Mouse (Mus musculus) cerebellum, adult 2 months (tissue): Measurements from ENCODE around the gene Nup98. TPM values are rescaled to one million over a fixed set of nuclear protein-coding genes. Genes with fewer than 3 reads are reported as not detected.

Source experiments
- DNase-seq, 2 experiments: peaks; one replicate each; pipeline ENCODE4 v3.0.0; 2021
- H3K27ac ChIP-seq: fragments of 200-500 bp; 2 replicates; pipeline ENCODE4 v1.5.1; 2012; ENCODE audit warnings: low read length, control low read depth, inconsistent platforms; ENCODE audit not compliant: insufficient read depth
- H3K27me3 ChIP-seq: fragments of 200-500 bp; 2 replicates; pipeline ENCODE4 v1.6.1; 2012; ENCODE audit warnings: inconsistent platforms, mild to moderate bottlenecking, low read length, moderate library complexity; ENCODE audit not compliant: control insufficient read depth, insufficient read depth
- H3K4me1 ChIP-seq: fragments of 200-500 bp; 2 replicates; pipeline ENCODE4 v1.6.1; 2011; ENCODE audit warnings: low read length; ENCODE audit not compliant: control insufficient read depth, insufficient read depth
- H3K4me3 ChIP-seq: fragments of 200-500 bp; replicated peaks from 2 replicates; pipeline ENCODE3; 2011; ENCODE audit warnings: mild to moderate bottlenecking, low read depth, low read length, control low read depth; ENCODE audit not compliant: insufficient read depth
- CTCF ChIP-seq: fragments of 200-500 bp; IDR thresholded peaks from 2 replicates; pipeline ENCODE4 v1.5.1; 2011; ENCODE audit warnings: low read depth, mild to moderate bottlenecking, control low read depth, low read length, moderate library complexity, borderline replicate concordance; ENCODE audit not compliant: insufficient read depth
- POLR2A ChIP-seq: fragments of 200-500 bp; IDR thresholded peaks from 2 replicates; pipeline ENCODE4 v1.6.1; 2011; ENCODE audit warnings: low read length, control low read depth, borderline replicate concordance; ENCODE audit not compliant: insufficient read depth
- WGBS: fragments of 180-500 bp; shearing (Covaris S2); methylation state at CpG from one replicate; pipeline ENCODE4 v1.1.7; 2018; 5-methylcytosine and 5-hydroxymethylcytosine counted together
- polyA plus RNA-seq: library from polyadenylated mRNA; depleted of rRNA; stranded (reverse); fragments of >200 nt; gene quantifications from 2 replicates; pipeline ENCODE4 v1.2.3, GENCODE M21; 2012

The Nup98 gene
- polyA plus RNA-seq, 1 experiment: 19.0 TPM

DNA sequence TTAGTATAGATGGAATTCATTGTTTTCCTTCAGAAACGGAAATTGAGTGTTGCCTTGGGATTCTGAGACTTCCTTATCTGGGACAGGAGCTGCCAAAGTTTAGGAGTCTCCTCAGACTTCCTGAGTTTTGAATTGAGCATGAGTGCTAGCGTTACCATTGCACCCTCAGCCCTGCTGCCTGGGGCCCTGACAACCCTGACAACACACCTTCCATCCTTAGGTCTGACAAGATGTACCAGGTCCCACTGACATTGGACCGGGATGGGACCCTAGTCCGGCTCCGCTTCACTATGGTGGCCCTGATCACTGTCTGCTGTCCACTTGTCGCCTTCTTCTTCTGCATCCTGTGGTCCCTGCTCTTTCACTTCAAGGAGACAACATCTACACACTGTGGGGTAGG, 16.1 kb upstream of the Nup98 start:
- no peak for TF ChIP-seq POLR2A
- no peak for TF ChIP-seq CTCF
- no peaks in the 10 kb centered on the region for H3K27me3 ChIP-seq
- WGBS: 93% methylated on average over 6 of the region's 6 CpGs
- H3K4me3 ChIP-seq: no peak overlapping the region
- H3K27ac ChIP-seq: no peak overlapping the region
- no peak for DNase-seq
- H3K4me1 ChIP-seq: no peaks in the 10 kb centered on the region

DNA sequence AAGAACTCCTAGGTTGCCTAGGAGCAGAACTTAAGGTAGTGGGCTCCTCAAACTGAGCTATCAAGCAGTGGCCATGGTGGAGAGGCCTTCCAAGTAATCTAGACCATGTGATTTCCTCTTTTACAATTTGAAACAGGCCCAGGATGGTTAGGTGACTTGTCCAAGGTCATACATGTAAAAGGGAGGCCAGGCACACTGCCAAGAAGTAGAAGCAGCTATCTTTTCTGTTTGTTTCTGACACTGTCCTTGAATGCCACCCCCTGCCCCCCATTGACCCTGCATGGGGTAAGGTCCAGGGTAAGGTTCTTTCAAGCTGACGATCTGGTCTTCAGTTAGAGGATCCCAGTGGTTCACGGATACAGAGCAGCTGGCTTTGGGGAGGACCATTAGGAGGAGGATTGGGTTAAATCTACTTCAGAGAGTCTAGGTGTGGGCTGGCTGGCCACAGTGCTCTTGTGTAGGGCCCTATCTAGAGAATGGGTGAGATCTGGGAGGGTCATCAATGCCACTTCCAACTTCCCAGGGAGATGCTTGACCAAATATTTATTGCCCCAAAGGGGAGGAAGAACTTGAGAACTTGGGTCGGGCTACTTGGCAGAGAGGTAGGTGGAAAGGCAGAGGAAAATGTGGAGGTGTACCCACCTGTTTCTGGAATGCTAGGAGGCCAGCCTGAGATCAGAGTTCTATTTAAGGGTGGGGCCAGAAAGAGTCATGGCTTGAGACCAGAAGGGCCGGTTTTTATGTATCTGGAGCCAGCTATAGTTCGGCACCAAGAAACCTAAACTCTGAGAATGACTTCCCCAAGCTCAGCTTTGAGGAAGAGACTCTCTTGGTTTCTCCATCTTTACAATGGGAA, 14.1 kb upstream of the Nup98 start:
- H3K4me3 ChIP-seq: no peak overlapping the region
- H3K27me3 ChIP-seq: no peaks in the 10 kb centered on the region
- no peak for TF ChIP-seq POLR2A
- no peak for TF ChIP-seq CTCF
- no peak overlapping the region for H3K27ac ChIP-seq
- DNase-seq: no peak
- WGBS: 90% methylated on average over 5 of the region's 5 CpGs
- no peaks in the 10 kb centered on the region for H3K4me1 ChIP-seq

DNA sequence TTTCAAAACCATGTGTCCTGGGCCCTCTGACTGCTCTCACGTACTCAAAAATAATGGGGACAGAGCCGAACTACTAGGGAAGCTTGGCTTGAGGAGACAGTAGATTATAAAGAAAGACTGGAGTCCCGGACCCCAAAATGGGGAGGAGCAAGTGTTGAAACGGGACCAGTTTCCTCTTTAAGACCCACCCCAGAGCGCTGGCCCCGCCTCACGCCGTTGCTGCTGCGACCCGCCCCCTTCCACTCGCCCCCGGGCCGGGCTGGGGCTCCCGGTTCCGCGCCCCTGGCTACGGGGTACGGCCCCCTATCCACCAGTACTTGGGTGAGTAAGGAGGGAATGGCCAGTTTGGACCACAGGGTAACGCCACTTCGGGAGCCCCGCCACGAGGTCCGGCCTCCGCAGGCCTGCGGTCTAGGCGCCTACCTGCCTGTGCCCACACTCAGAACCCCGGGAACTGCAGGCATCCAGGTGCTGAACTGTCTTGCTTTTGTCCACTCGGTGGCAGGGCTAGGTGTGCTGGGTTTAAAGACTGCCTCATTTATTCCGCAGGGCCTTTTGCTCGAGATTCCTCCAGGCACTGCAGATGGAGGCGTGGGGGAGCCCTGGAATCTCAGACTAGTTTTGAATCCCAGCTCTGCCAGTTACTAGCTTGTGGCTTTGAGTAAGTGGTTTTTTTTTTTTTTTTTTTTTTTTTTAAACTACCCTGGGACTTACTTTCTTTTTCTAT, 13.0 kb upstream of the Nup98 start:
- peak overlapping the region; percentile 19; the same call in 1 of the 2 replicates for H3K27ac ChIP-seq
- TF ChIP-seq CTCF (no peak), POLR2A (0 out of 2 replicates have a peak, but pooled peaks have one; percentile 14)
- WGBS: 2% methylated on average over 31 of the region's 31 CpGs

DNA sequence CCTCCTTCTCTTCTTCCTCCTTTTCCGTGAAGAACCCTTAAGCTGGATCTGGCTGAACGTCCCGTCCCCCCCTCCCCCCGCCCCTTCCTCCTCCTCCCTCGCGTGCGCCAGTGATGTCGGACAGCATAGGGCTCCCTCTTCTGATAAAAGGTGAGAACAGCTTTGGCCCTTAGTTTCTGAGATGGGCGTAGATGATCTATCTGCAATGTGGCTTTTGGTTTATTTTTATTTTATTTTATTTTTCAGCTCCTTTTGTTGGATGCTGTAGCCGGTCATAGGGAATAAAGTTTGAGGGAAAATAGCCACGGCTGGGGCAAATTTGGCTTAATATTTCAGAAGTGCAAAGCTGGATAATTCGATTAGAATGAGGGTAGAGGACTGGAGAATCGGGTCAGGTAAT, 12.4 kb upstream of the Nup98 start:
- no peaks in the 10 kb centered on the region for H3K4me1 ChIP-seq
- peak; percentile 42 to 65 for DNase-seq
- TF ChIP-seq POLR2A (no peak), CTCF (peak; percentile 52; the same call in 1 of the 2 replicates)
- H3K27ac ChIP-seq: peak overlapping the region; percentile 19; the same call in 1 of the 2 replicates
- H3K27me3 ChIP-seq: no peaks in the 10 kb centered on the region
- WGBS: 3% methylated on average over 9 of the region's 13 CpGs
- H3K4me3 ChIP-seq: peak overlapping the region; percentile 65

More for the DNA sequence above, 13.0 kb upstream of the Nup98 start:
- DNase-seq: peak; percentile 57 to 68
- Histone ChIP-seq H3K4me3 (peak overlapping the region; percentile 65), H3K27me3 (no peaks in the 10 kb centered on the region), H3K4me1 (no peaks in the 10 kb centered on the region)

DNA sequence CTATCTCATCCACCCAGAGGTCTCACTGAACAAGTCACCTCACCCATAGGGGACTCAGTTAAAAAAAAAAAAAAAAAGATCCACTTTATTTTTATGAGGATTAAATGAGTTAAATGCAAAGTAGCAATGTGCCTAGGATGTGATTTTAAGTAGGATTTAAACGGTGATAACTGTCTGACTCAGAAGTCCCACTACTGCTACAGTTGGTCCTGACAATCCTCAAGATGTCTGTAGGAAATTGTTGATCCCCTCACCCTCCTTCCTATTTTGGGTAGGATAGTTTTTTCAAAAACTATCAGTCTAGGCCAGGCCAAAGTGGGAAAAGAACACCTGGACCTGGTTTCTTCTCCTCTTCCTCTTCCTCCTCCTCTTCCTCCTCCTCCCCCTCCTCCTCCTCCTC, 11.9 kb upstream of the Nup98 start:
- H3K4me1 ChIP-seq: no peaks in the 10 kb centered on the region
- H3K27me3 ChIP-seq: no peaks in the 10 kb centered on the region
- no peak overlapping the region for H3K27ac ChIP-seq
- peak overlapping the region; percentile 47 for H3K4me3 ChIP-seq
- no peak for TF ChIP-seq CTCF
- no peak for TF ChIP-seq POLR2A
- 55% methylated on average over 1 of the region's 1 CpGs for WGBS
- no peak for DNase-seq

DNA sequence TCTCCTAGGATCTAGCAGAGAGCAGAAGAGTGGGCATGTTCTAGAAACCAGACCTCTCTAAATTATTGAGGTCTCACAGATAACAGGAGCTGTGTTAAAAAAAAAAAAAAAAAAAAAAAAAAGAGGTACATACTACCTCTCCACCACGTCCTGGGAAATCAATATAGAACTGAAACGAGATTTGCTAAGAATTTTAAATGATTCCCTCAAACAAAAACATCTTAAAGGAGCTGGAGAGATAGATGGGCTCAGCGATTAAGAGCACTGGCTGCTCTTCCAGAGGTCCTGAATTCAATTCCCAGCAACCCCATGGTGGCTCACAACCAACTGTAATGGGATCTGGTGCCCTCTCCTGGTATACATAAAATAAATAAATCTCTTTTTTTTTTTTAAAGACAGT, 1.1 kb upstream of the Nup98 start:
- Histone ChIP-seq H3K4me3 (peak overlapping the region; percentile 89), H3K27me3 (no peaks in the 10 kb centered on the region), H3K27ac (peak overlapping the region; percentile 90; the same call in 1 of the 2 replicates), H3K4me1 (no peaks in the 10 kb centered on the region)
- TF ChIP-seq CTCF: no peak
- 62% methylated on average over 3 of the region's 3 CpGs for WGBS
- DNase-seq: no peak

DNA sequence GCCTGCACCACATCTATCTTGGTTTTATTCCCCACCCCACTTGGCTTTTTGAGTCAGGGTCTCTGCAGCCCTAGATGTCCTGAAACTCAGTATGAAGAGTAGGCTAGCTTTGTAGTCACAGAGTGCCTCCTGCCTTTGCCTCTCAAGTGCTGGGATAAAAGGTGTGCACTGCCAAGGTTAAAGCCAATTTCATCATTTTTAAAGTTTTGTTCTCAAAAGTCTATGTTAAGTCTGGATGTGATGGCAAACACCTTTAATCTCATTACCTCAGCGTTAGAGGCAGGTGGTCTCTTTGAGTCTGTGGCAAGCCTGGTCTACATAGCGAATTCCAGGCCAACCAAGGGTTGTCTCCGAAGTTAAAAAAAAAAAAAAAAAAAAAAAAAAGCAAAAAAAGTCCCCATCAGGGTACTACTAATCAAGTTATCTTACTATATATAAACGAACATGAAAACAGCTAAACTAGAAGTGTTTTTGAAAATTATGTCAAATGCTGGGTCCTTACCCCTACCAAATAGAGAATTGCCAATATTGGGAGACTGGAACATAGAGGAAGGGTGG, 1.1 kb downstream of the Nup98 start:
- TF ChIP-seq POLR2A: no peak
- TF ChIP-seq CTCF: no peak
- Histone ChIP-seq H3K4me3 (no peak overlapping the region), H3K4me1 (no peaks in the 10 kb centered on the region), H3K27me3 (no peaks in the 10 kb centered on the region), H3K27ac (no peak overlapping the region)
- no peak for DNase-seq
- WGBS: 46% methylated on average over 4 of the region's 4 CpGs
